Mouse (Mus musculus) midbrain, embryonic 12.5 days (tissue): ENCODE measurements at regions not wholly inside any gene's neighbourhood (a gene's known extent, or its start where the extent isn't known, plus 50 kb on each side); places are given as distances from the start of the nearest gene placed in this dataset.
"Not testable (repeated sequence)": the region's sequence is repeated elsewhere in the genome, so short reads cannot be mapped to it uniquely, and the experiment has no call there.

ENCODE experiments used
- ATAC-seq: fragments of 200-750 bp; cut with Nextera tagmentation; 2 replicates; pipeline ENCODE4 v1.8.0; 2017; ENCODE audit warnings: low read depth, moderate TSS enrichment, moderate library complexity; ENCODE audit not compliant: low FRiP score
- H3K27ac ChIP-seq: fragments of 300-500 bp; sonication (generic); replicated peaks from 2 replicates; pipeline ENCODE4 v1.5.1; 2016; ENCODE audit warnings: mild to moderate bottlenecking
- H3K27me3 ChIP-seq: fragments of 300-500 bp; sonication (generic); 2 replicates; pipeline ENCODE4 v1.6.1; 2016; ENCODE audit warnings: mild to moderate bottlenecking
- H3K36me3 ChIP-seq: fragments of 300-500 bp; sonication (generic); 2 replicates; pipeline ENCODE4 v1.6.1; 2016
- H3K4me1 ChIP-seq: fragments of 300-500 bp; sonication (generic); 2 replicates; pipeline ENCODE4 v1.6.1; 2016
- H3K4me2 ChIP-seq: fragments of 300-500 bp; sonication (generic); replicated peaks from 2 replicates; pipeline ENCODE4 v1.6.1; 2016; ENCODE audit warnings: mild to moderate bottlenecking, moderate library complexity
- H3K4me3 ChIP-seq: fragments of 300-500 bp; sonication (generic); 2 replicates; pipeline ENCODE4 v1.5.1; 2016; ENCODE audit warnings: mild to moderate bottlenecking
- H3K9ac ChIP-seq: fragments of 300-500 bp; sonication (generic); replicated peaks from 2 replicates; pipeline ENCODE4 v1.6.1; 2016; ENCODE audit warnings: mild to moderate bottlenecking, moderate library complexity
- H3K9me3 ChIP-seq: fragments of 300-500 bp; sonication (generic); 2 replicates; pipeline ENCODE4 v1.6.1; 2016; ENCODE audit warnings: mild to moderate bottlenecking
- WGBS: fragments of 180-500 bp; shearing (Covaris S2); methylation state at CpG from one replicate; pipeline ENCODE4 v1.1.7; 2016; 5-methylcytosine and 5-hydroxymethylcytosine counted together

- H3K27me3 ChIP-seq, H3K4me3 ChIP-seq, H3K4me1 ChIP-seq, ATAC-seq, H3K9me3 ChIP-seq, H3K27ac ChIP-seq, H3K4me2 ChIP-seq, H3K36me3 ChIP-seq, H3K9ac ChIP-seq: not testable (repeated sequence)
- 91% methylated on average over 10 of the region's 10 CpGs for WGBS
These were observed 138.4 kb upstream of the Samt2 start for GRCm38 (mm10) chrX:154717526-154717925.

- peak overlapping the region; percentile 48 for H3K4me2 ChIP-seq
- H3K27me3 ChIP-seq: no peaks in the 10 kb centered on the region
- peak overlapping the region; percentile 32 for H3K4me3 ChIP-seq
- no peak overlapping the region for H3K9ac ChIP-seq
- H3K4me1 ChIP-seq: no peaks in the 10 kb centered on the region
- no peaks in the 10 kb centered on the region for H3K36me3 ChIP-seq
- H3K9me3 ChIP-seq: no peaks in the 10 kb centered on the region
- 36% methylated on average over 22 of the region's 27 CpGs for WGBS
- ATAC-seq: peak; percentile 68
- H3K27ac ChIP-seq: no peak overlapping the region
These were observed 134.6 kb upstream of the Samt2 start for GRCm38 (mm10) chrX:154713641-154714255.

GRCm38 (mm10) chrX:154712576-154712975 lies 133.4 kb upstream of the Samt2 start:
- not testable (repeated sequence) for H3K9ac ChIP-seq, H3K4me3 ChIP-seq, H3K27ac ChIP-seq, ATAC-seq, H3K4me1 ChIP-seq, H3K4me2 ChIP-seq, H3K27me3 ChIP-seq, H3K9me3 ChIP-seq, H3K36me3 ChIP-seq
- WGBS: 96% methylated on average over 8 of the region's 8 CpGs

GRCm38 (mm10) chrX:154670529-154670928 lies 91.4 kb upstream of the Samt2 start:
- not testable (repeated sequence) for H3K4me3 ChIP-seq, H3K27ac ChIP-seq, H3K4me1 ChIP-seq, H3K9me3 ChIP-seq, H3K36me3 ChIP-seq, H3K9ac ChIP-seq, H3K4me2 ChIP-seq, H3K27me3 ChIP-seq, ATAC-seq
- 93% methylated on average over 1 of the region's 2 CpGs for WGBS
